21 mouse cellular contexts compared by ENCODE assay signal in genomic region chr6:114957756-114958155, GRCm38 (mm10). TPM values are rescaled to one million over a fixed set of nuclear protein-coding genes. Genes with fewer than 3 reads are reported as not detected.
DNase-seq lines count a peak whose midpoint lies in the region; ATAC-seq and TF ChIP-seq lines count a peak whose summit lies in the region.
"Had no signal": no experiment of that assay in that cellular context is flagged by ENCODE, and none has a peak within 500 bp of the region (broad histone marks: within the 10 kb centered on the region; RNA-seq: fewer than 3 reads in every experiment).

No protein-coding gene starts in this region.

- H3K9ac ChIP-seq in lung, embryonic 14.5 days, result no peak overlapping the region
- no peak overlapping the region for H3K9ac ChIP-seq in lung, postnatal 0 days (replicated peaks; ENCODE audit: low read depth)
- no peak overlapping the region for H3K9ac ChIP-seq in limb, embryonic 12.5 days (replicated peaks)
- H3K9ac ChIP-seq: forebrain, embryonic 13.5 days; hindbrain, embryonic 13.5 days had no signal

- DNase-seq in lung, embryonic 14.5 days, result no peak
- DNase-seq in lung, postnatal 0 days (ENCODE audit: low spot score), result no peak
- DNase-seq in brain, adult 2 months (ENCODE audit: low read depth, low spot score), result peak; percentile 27
- DNase-seq in thymus, postnatal 10 days (ENCODE audit: low spot score in 2 of 2), result no peak
- DNase-seq in gastrocnemius, postnatal 14 days, result no peak
- DNase-seq: adrenal gland, adult 8-10 months; adrenal gland, postnatal 25 days; cerebellum, adult 18-20 months; cerebellum, adult 9-10 months; cerebellum, postnatal 14 days; gastrocnemius, postnatal 10 days; heart, adult 11 months had no signal

- WGBS in lung, embryonic 14.5 days, result 52% methylated on average over 12 of the region's 12 CpGs
- 48% methylated on average over 12 of the region's 12 CpGs for WGBS in lung, postnatal 0 days
- 74% methylated on average over 12 of the region's 12 CpGs for WGBS in limb, embryonic 12.5 days

- H3K4me2 ChIP-seq in lung, embryonic 14.5 days, result 0 out of 2 replicates have a peak overlapping the region, but pooled peaks have one; percentile 10
- no peak overlapping the region for H3K4me2 ChIP-seq in lung, postnatal 0 days (replicated peaks; ENCODE audit: low read depth, low read length)
- no peak overlapping the region for H3K4me2 ChIP-seq in limb, embryonic 12.5 days
- H3K4me2 ChIP-seq: forebrain, embryonic 13.5 days; heart, embryonic 11.5 days; hindbrain, embryonic 13.5 days had no signal

- no peaks in the 10 kb centered on the region for H3K36me3 ChIP-seq in lung, embryonic 14.5 days (ENCODE audit: insufficient read depth)
- no peaks in the 10 kb centered on the region for H3K36me3 ChIP-seq in lung, postnatal 0 days (ENCODE audit: insufficient read depth, low read length)
- H3K36me3 ChIP-seq in limb, embryonic 12.5 days, result no peaks in the 10 kb centered on the region
- H3K36me3 ChIP-seq: forebrain, embryonic 10.5 days; hindbrain, embryonic 13.5 days had no signal

- H3K4me3 ChIP-seq in lung, embryonic 14.5 days (ENCODE audit: low read depth, low read length), result no peak overlapping the region
- H3K4me3 ChIP-seq in lung, postnatal 0 days (ENCODE audit: low read depth, low read length), result no peak overlapping the region
- H3K4me3 ChIP-seq in limb, embryonic 12.5 days (replicated peaks), result no peak overlapping the region
- H3K4me3 ChIP-seq: forebrain, embryonic 10.5 days; forebrain, embryonic 13.5 days; hindbrain, embryonic 13.5 days had no signal

- H3K9me3 ChIP-seq in lung, embryonic 14.5 days (ENCODE audit: low read depth, low read length), result no peaks in the 10 kb centered on the region
- H3K9me3 ChIP-seq in lung, postnatal 0 days (ENCODE audit: low read length), result no peaks in the 10 kb centered on the region
- no peaks in the 10 kb centered on the region for H3K9me3 ChIP-seq in limb, embryonic 12.5 days
- H3K9me3 ChIP-seq: forebrain, embryonic 10.5 days; forebrain, embryonic 13.5 days; hindbrain, embryonic 13.5 days had no signal

- no peak for TF ChIP-seq EP300 in lung, postnatal 0 days (IDR thresholded peaks at IDR 0.05)

- H3K27ac ChIP-seq in lung, embryonic 14.5 days (ENCODE audit: low read depth), result no peak overlapping the region
- no peak overlapping the region for H3K27ac ChIP-seq in lung, postnatal 0 days (ENCODE audit: low read length)
- H3K27ac ChIP-seq in limb, embryonic 12.5 days, result peak overlapping the region; percentile 62
- H3K27ac ChIP-seq: forebrain, embryonic 10.5 days; forebrain, embryonic 13.5 days; hindbrain, embryonic 13.5 days had no signal

- no peaks in the 10 kb centered on the region for H3K27me3 ChIP-seq in lung, embryonic 14.5 days (ENCODE audit: insufficient read depth, low read length)
- H3K27me3 ChIP-seq in lung, postnatal 0 days (replicated peaks; ENCODE audit: insufficient read depth, low read length), result no peaks in the 10 kb centered on the region
- H3K27me3 ChIP-seq in limb, embryonic 12.5 days, result peaks cover 3% of the 10 kb centered on the region; the same call in 1 of the 2 replicates
- H3K27me3 ChIP-seq: forebrain, embryonic 13.5 days had no signal

- peaks cover 10% of the 10 kb centered on the region; the same call in 1 of the 2 replicates for H3K4me1 ChIP-seq in lung, embryonic 14.5 days (ENCODE audit: insufficient read depth)
- peaks cover 8% of the 10 kb centered on the region; the same call in 1 of the 2 replicates for H3K4me1 ChIP-seq in lung, postnatal 0 days (ENCODE audit: insufficient read depth, low read depth, low read length)
- H3K4me1 ChIP-seq in limb, embryonic 12.5 days (replicated peaks), result peaks cover 36% of the 10 kb centered on the region

- no peak for TF ChIP-seq CTCF in lung, embryonic 14.5 days (IDR thresholded peaks at IDR 0.05; ENCODE audit: low read depth)
- TF ChIP-seq CTCF in lung, postnatal 0 days (IDR thresholded peaks at IDR 0.05), result no peak

- no peak for ATAC-seq in lung, embryonic 14.5 days (ENCODE audit: insufficient read depth)
- ATAC-seq in lung, postnatal 0 days, result no peak
- no peak for ATAC-seq in limb, embryonic 12.5 days (ENCODE audit: insufficient number of reproducible peaks, insufficient read depth, low FRiP score, low TSS enrichment, low read depth)
- ATAC-seq: activated CD4-positive, CD25-positive, alpha-beta regulatory T cell, adult 4 months; CD4-positive, CD25-positive, alpha-beta regulatory T cell, adult 4 months; forebrain, embryonic 13.5 days; forebrain, embryonic 16.5 days; hindbrain, embryonic 16.5 days had no signal

- intact Hi-C loops in gastrocnemius, postnatal 14 days (cut with DNase I; ENCODE audit: low total_unique reads), result no loop called here

RNA-seq across cellular contexts. Expression of gene Vgll4, which starts 12.0 kb away (rescaled TPM):
- 101 and 111 TPM in 2 replicates for polyA plus RNA-seq in lung, embryonic 14.5 days (2014; fragmentation: Nextera tagmentation; extraction: Ambion mirVana)
- polyA plus RNA-seq in lung, postnatal 0 days (2015; fragmentation: Nextera tagmentation; extraction: Ambion mirVana), result 104 and 108 TPM in 2 replicates
- polyA plus RNA-seq in limb, embryonic 12.5 days (2016; fragmentation: Nextera tagmentation; extraction: Ambion mirVana), result 146 and 156 TPM in 2 replicates
- total RNA-seq in gastrocnemius, postnatal 14 days (2021), result 10 to 100 TPM; 15.7 to 20.1 TPM
